Mouse (Mus musculus) forebrain, embryonic 13.5 days (tissue): ENCODE measurements at regions not wholly inside any gene's neighbourhood (a gene's known extent, or its start where the extent isn't known, plus 50 kb on each side); places are given as distances from the start of the nearest gene placed in this dataset. TPM values are rescaled to one million over a fixed set of nuclear protein-coding genes. Genes with fewer than 3 reads are reported as not detected.

ENCODE experiments used
- ATAC-seq: fragments of 200-750 bp; cut with Nextera tagmentation; 2 replicates; pipeline ENCODE4 v1.8.0; 2017
- H3K27ac ChIP-seq: fragments of 300-500 bp; sonication (generic); 2 replicates; pipeline ENCODE4 v1.5.1; 2015; ENCODE audit warnings: inconsistent platforms, mild to moderate bottlenecking, moderate library complexity
- H3K27me3 ChIP-seq: fragments of 300-500 bp; sonication (generic); 2 replicates; pipeline ENCODE4 v1.6.1; 2015; ENCODE audit warnings: mild to moderate bottlenecking, inconsistent platforms
- H3K36me3 ChIP-seq: fragments of 300-500 bp; sonication (generic); 2 replicates; pipeline ENCODE4 v1.6.1; 2015; ENCODE audit warnings: mild to moderate bottlenecking, inconsistent platforms; ENCODE audit not compliant: poor library complexity, severe bottlenecking
- H3K4me1 ChIP-seq: fragments of 300-500 bp; sonication (generic); 2 replicates; pipeline ENCODE4 v1.6.1; 2015; ENCODE audit warnings: inconsistent platforms
- H3K4me2 ChIP-seq: fragments of 300-500 bp; sonication (generic); 2 replicates; pipeline ENCODE4 v1.6.1; 2015; ENCODE audit warnings: inconsistent platforms, mild to moderate bottlenecking, moderate library complexity
- H3K4me3 ChIP-seq: fragments of 300-500 bp; sonication (generic); 2 replicates; pipeline ENCODE4 v1.5.1; 2015; ENCODE audit warnings: mild to moderate bottlenecking, inconsistent platforms
- H3K9ac ChIP-seq: fragments of 300-500 bp; sonication (generic); 2 replicates; pipeline ENCODE4 v1.6.1; 2015; ENCODE audit warnings: mild to moderate bottlenecking, inconsistent platforms
- H3K9me3 ChIP-seq: fragments of 300-500 bp; sonication (generic); replicated peaks from 2 replicates; pipeline ENCODE4 v1.6.1; 2016; ENCODE audit warnings: inconsistent platforms
- WGBS: fragments of 180-500 bp; shearing (Covaris S2); methylation state at CpG from one replicate; pipeline ENCODE4 v1.1.7; 2015; 5-methylcytosine and 5-hydroxymethylcytosine counted together
- microRNA-seq: library from miRNA; unstranded; fragments of <30 nt; microRNA quantifications from one replicate; pipeline ENCODE4, GENCODE M21; 2016

DNA sequence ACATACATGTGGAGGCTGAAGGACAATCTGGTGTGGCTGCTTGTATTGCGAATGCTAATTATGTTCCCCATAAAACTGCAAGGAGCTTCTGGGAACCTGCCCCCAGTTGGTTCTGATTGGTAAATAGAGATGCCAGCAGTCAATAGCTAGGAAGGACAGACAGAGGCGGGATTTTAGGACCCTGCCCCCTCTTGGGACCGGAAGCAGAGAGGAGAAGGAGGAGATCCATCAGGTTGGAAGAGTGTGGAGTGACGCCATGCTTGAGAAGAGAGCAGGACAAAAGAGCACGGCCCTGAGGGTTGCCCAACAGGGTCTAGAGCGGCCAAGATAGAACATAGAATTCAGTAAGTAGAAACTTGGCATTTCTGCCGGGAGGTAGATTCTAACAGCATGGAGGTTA, 50.4 kb upstream of the Zfp64 start:
- no peaks in the 10 kb centered on the region for H3K36me3 ChIP-seq
- ATAC-seq: no peak
- H3K9me3 ChIP-seq: no peaks in the 10 kb centered on the region
- no peak overlapping the region for H3K9ac ChIP-seq
- WGBS: 96% methylated on average over 7 of the region's 7 CpGs
- no peak overlapping the region for H3K4me3 ChIP-seq
- H3K4me1 ChIP-seq: peaks cover 15% of the 10 kb centered on the region
- H3K27ac ChIP-seq: no peak overlapping the region
- no peaks in the 10 kb centered on the region for H3K27me3 ChIP-seq
- H3K4me2 ChIP-seq: no peak overlapping the region

Small RNA genes lying in the stretch of these regions (microRNA-seq; reads per million reads assigned to microRNA genes)
- not detected for gene Gm26469
